Mouse (Mus musculus) urinary bladder, postnatal 36 days (tissue): ENCODE measurements around the gene Ccdc162.

Experiments
- DNase-seq, 2 experiments: peaks; one replicate each; pipeline ENCODE4 v3.0.0; 2022; ENCODE audit warnings: low spot score in 2 of 2, mixed read lengths in 1 of 2

The Ccdc162 gene

GRCm38 (mm10) chr10:41488877-41489276 lies 227.6 kb downstream of the Ccdc162 start:
- DNase-seq, result no peak
